ENCODE assay signal across 11 mouse cellular contexts in genomic region chr4:118288531-118288930, GRCm38 (mm10). TPM values are rescaled to one million over a fixed set of nuclear protein-coding genes. Genes with fewer than 3 reads are reported as not detected.
A peak's percentile ranks its signal among the peaks of the same experiment; 100 is the strongest.
DNase-seq lines count a peak whose midpoint lies in the region; ATAC-seq and TF ChIP-seq lines count a peak whose summit lies in the region.
"Had no signal": no experiment of that assay in that cellular context is flagged by ENCODE, and none has a peak within 500 bp of the region (broad histone marks: within the 10 kb centered on the region; RNA-seq: fewer than 3 reads in every experiment).

No protein-coding gene starts in this region.

- H3K4me1 ChIP-seq in kidney, postnatal 0 days (replicated peaks; ENCODE audit: insufficient read depth, low read length) = peaks cover 18% of the 10 kb centered on the region
- peaks cover 27% of the 10 kb centered on the region for H3K4me1 ChIP-seq in forebrain, embryonic 15.5 days
- H3K4me1 ChIP-seq in liver, embryonic 13.5 days (replicated peaks) = peaks cover 24% of the 10 kb centered on the region; the same call in 1 of the 2 replicates
- H3K4me1 ChIP-seq in stomach, embryonic 16.5 days (ENCODE audit: control insufficient read depth, insufficient read depth, low read length) = peaks cover 42% of the 10 kb centered on the region

- H3K9me3 ChIP-seq in kidney, postnatal 0 days (replicated peaks; ENCODE audit: low read length) = no peaks in the 10 kb centered on the region
- H3K9me3 ChIP-seq in forebrain, embryonic 15.5 days = no peaks in the 10 kb centered on the region
- H3K9me3 ChIP-seq in liver, embryonic 13.5 days (replicated peaks) = no peaks in the 10 kb centered on the region
- no peaks in the 10 kb centered on the region for H3K9me3 ChIP-seq in stomach, embryonic 16.5 days (replicated peaks; ENCODE audit: control insufficient read depth, low read length)
- H3K9me3 ChIP-seq: heart, embryonic 15.5 days had no signal

- H3K4me2 ChIP-seq in kidney, postnatal 0 days (ENCODE audit: low read length) = 0 out of 2 replicates have a peak overlapping the region, but pooled peaks have one; percentile 80
- H3K4me2 ChIP-seq in forebrain, embryonic 15.5 days (replicated peaks) = peak overlapping the region; percentile 67
- peak overlapping the region; percentile 60; the same call in 1 of the 2 replicates for H3K4me2 ChIP-seq in liver, embryonic 13.5 days
- peak overlapping the region; percentile 74 for H3K4me2 ChIP-seq in stomach, embryonic 16.5 days (ENCODE audit: low read depth, low read length)

- no peak for ATAC-seq in kidney, postnatal 0 days (replicated peaks; ENCODE audit: low FRiP score, low read depth)
- no peak for ATAC-seq in forebrain, embryonic 15.5 days (replicated peaks)
- ATAC-seq in liver, embryonic 13.5 days (ENCODE audit: low read depth) = no peak
- ATAC-seq in stomach, embryonic 16.5 days (ENCODE audit: insufficient read depth, low FRiP score) = no peak
- no peak for ATAC-seq in activated CD4-positive, CD25-positive, alpha-beta regulatory T cell, adult 4 months

- no peak overlapping the region for H3K9ac ChIP-seq in kidney, postnatal 0 days (ENCODE audit: low read depth, low read length)
- H3K9ac ChIP-seq in forebrain, embryonic 15.5 days (replicated peaks) = no peak overlapping the region
- no peak overlapping the region for H3K9ac ChIP-seq in liver, embryonic 13.5 days
- H3K9ac ChIP-seq in stomach, embryonic 16.5 days (ENCODE audit: low read length) = peak overlapping the region; percentile 96
- H3K9ac ChIP-seq: heart, embryonic 15.5 days had no signal

- 0 out of 2 replicates have a peak, but pooled peaks cover 9% of the 10 kb centered on the region for H3K36me3 ChIP-seq in kidney, postnatal 0 days (ENCODE audit: insufficient read depth, low read length)
- H3K36me3 ChIP-seq in forebrain, embryonic 15.5 days = peaks cover 1% of the 10 kb centered on the region
- no peaks in the 10 kb centered on the region for H3K36me3 ChIP-seq in liver, embryonic 13.5 days
- no peaks in the 10 kb centered on the region for H3K36me3 ChIP-seq in stomach, embryonic 16.5 days (ENCODE audit: control insufficient read depth, insufficient read depth, low read length)
- H3K36me3 ChIP-seq: heart, embryonic 15.5 days had no signal

- H3K27me3 ChIP-seq in kidney, postnatal 0 days (ENCODE audit: insufficient read depth, low read length) = no peaks in the 10 kb centered on the region
- H3K27me3 ChIP-seq in forebrain, embryonic 15.5 days = no peaks in the 10 kb centered on the region
- H3K27me3 ChIP-seq in liver, embryonic 13.5 days = peaks cover 58% of the 10 kb centered on the region
- no peaks in the 10 kb centered on the region for H3K27me3 ChIP-seq in stomach, embryonic 16.5 days (ENCODE audit: control insufficient read depth, insufficient read depth, low read length)
- H3K27me3 ChIP-seq: heart, embryonic 15.5 days had no signal

- 62% methylated on average over 6 of the region's 6 CpGs for WGBS in kidney, postnatal 0 days
- 65% methylated on average over 6 of the region's 6 CpGs for WGBS in forebrain, embryonic 15.5 days
- 52% methylated on average over 6 of the region's 6 CpGs for WGBS in liver, embryonic 13.5 days (ENCODE audit: insufficient replicate concordance)
- WGBS in stomach, embryonic 16.5 days = 48% methylated on average over 6 of the region's 6 CpGs

- DNase-seq in kidney, postnatal 0 days (ENCODE audit: low spot score) = no peak
- no peak for DNase-seq in kidney, adult 11 months
- DNase-seq in liver, embryonic 13.5 days = no peak
- no peak for DNase-seq in frontal cortex, postnatal 10 days (ENCODE audit: low spot score in 2 of 2)
- DNase-seq in adrenal gland, adult 18-20 months (ENCODE audit: low spot score in 2 of 2) = no peak
- DNase-seq: gastrocnemius, adult 2 months; lung, postnatal 14 days had no signal

- H3K27ac ChIP-seq in kidney, postnatal 0 days = no peak overlapping the region
- H3K27ac ChIP-seq in forebrain, embryonic 15.5 days (replicated peaks) = no peak overlapping the region
- no peak overlapping the region for H3K27ac ChIP-seq in liver, embryonic 13.5 days
- peak overlapping the region; percentile 91 for H3K27ac ChIP-seq in stomach, embryonic 16.5 days (ENCODE audit: low read length)
- H3K27ac ChIP-seq: gastrocnemius, adult 2 months had no signal

- no peak for TF ChIP-seq CTCF in kidney, postnatal 0 days (IDR thresholded peaks at IDR 0.05; ENCODE audit: low read depth)

- H3K4me3 ChIP-seq in kidney, postnatal 0 days (replicated peaks; ENCODE audit: low read depth, low read length) = no peak overlapping the region
- no peak overlapping the region for H3K4me3 ChIP-seq in forebrain, embryonic 15.5 days
- H3K4me3 ChIP-seq in liver, embryonic 13.5 days (replicated peaks) = no peak overlapping the region
- H3K4me3 ChIP-seq in stomach, embryonic 16.5 days (replicated peaks; ENCODE audit: low read length) = peak overlapping the region; percentile 62
- H3K4me3 ChIP-seq: gastrocnemius, adult 2 months had no signal

RNA-seq across cellular contexts. Expression of gene Ptprf, which starts 2.7 kb away (rescaled TPM):
- 34.0 and 37.6 TPM in 2 replicates for polyA plus RNA-seq in kidney, postnatal 0 days (2015; fragmentation: Nextera tagmentation; extraction: Ambion mirVana)
- polyA plus RNA-seq in forebrain, embryonic 15.5 days (2015; fragmentation: Nextera tagmentation; extraction: Ambion mirVana) = 75.9 and 76.1 TPM in 2 replicates
- polyA plus RNA-seq in liver, embryonic 13.5 days (2015; fragmentation: Nextera tagmentation; extraction: Ambion mirVana) = 7.9 and 9.5 TPM in 2 replicates
- 86.0 and 93.0 TPM in 2 replicates for polyA plus RNA-seq in stomach, embryonic 16.5 days (2015; fragmentation: Nextera tagmentation; extraction: Ambion mirVana)
- total RNA-seq in adrenal gland, adult 18-20 months (2021) = 10 to 100 TPM; 42.5 to 43.1 TPM
- under 1 TPM; 0.31 to 0.34 TPM for polyA plus RNA-seq in activated CD4-positive, CD25-positive, alpha-beta regulatory T cell, adult 4 months (2017; shearing (Covaris generic))
